Mouse (Mus musculus) olfactory bulb, adult 2 months (tissue): ENCODE measurements around the gene Rarg.

Experiments
- CTCF ChIP-seq: fragments of 200-500 bp; IDR thresholded peaks from 2 replicates; pipeline ENCODE4 v1.5.1; 2012; ENCODE audit warnings: low read depth, mild to moderate bottlenecking, low read length, moderate library complexity; ENCODE audit not compliant: insufficient read depth
- POLR2A ChIP-seq: fragments of 200-500 bp; IDR thresholded peaks from 2 replicates; pipeline ENCODE4 v1.6.1; 2012; ENCODE audit warnings: mild to moderate bottlenecking, low read depth, low read length, moderate library complexity; ENCODE audit not compliant: insufficient read depth

GRCm38 (mm10) chr15:102255547-102256255, 1.6 kb downstream of the Rarg start:
- TF ChIP-seq POLR2A (no peak), CTCF (no peak)
